Mouse (Mus musculus) gastrocnemius, postnatal 25 days (tissue): ENCODE measurements around the gene Ago3. TPM values are rescaled to one million over a fixed set of nuclear protein-coding genes. Genes with fewer than 3 reads are reported as not detected.

ENCODE experiments used
- DNase-seq: peaks from one replicate; pipeline ENCODE4 v3.0.0; 2022
- long read RNA-seq, 2 experiments: library from polyadenylated mRNA; stranded (forward); transcript quantifications; one replicate each; pipeline ENCODE4 v2.0.0; 2021
- total RNA-seq, 2 experiments: library from RNA; stranded (reverse); gene quantifications; 1 replicate in 1 of 2; 2 replicates in 1 of 2; pipeline ENCODE4 v1.2.3; 2021

The Ago3 gene
- total RNA-seq = 10 to 100 TPM; 10.5 TPM
- long read RNA-seq, experiment 1, full-length matches to known transcripts = 1 of 3 reads
- long read RNA-seq, experiment 1, partial matches to known transcripts = 0 of 3 reads
- long read RNA-seq, experiment 1, other reads (novel, unspliced or antisense) = 2 of 3 reads
- long read RNA-seq, experiment 2, full-length matches to known transcripts = 1 of 6 reads
- long read RNA-seq, experiment 2, partial matches to known transcripts = 2 of 6 reads
- long read RNA-seq, experiment 2, other reads (novel, unspliced or antisense) = 3 of 6 reads

GRCm38 (mm10) chr4:126429347-126430079, at the start of gene Ago3:
Ago3 (minus strand) TSS chr4:126429556.
- peak; percentile 95 for DNase-seq

DNA sequence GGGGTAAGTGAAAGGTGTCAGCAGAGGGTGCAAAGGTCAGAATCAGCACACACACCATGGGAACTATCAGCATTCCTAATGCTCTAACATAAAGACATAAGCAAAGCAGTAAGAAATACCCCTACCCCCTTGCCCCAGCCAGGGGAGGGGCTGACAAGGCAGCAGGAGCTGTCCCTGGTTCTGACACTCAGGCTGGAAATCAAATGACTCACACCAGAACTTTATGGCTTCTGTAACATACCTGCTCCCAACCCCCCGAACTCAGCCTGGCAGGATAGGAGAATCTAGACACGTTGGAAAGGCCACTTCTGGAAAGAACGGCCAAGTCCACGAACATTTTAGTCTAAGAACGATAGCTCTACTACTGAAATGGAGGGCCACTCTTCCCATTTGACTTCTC, 43.7 kb upstream of the Ago3 start:
- DNase-seq = no peak

GRCm38 (mm10) chr4:126469334-126469733, 40.0 kb upstream of the Ago3 start:
- DNase-seq = no peak

DNA sequence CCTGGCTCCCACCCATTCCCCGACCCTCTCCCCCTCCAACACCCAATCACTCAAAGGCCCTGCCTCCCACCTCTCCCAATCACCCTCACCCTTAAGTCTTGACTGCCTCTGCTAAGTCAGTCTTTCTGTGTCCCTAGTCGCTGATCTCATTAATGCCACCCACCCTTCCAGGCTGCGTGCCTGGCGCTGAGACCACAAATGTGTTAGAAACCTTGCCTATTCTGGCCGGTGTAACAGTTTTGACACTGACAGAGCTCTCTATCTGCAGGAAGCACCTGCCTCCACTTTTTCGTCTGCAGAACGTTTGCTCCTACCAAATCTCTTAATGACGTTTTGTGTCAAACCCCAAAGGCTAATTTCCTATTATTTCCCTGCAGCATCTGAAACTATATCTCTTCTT, 39.6 kb upstream of the Ago3 start:
- DNase-seq = no peak

GRCm38 (mm10) chr4:126468285-126468901, 39.0 kb upstream of the Ago3 start, which contains the start of gene Ago1:
Ago1 (minus strand) TSS chr4:126468583.
- peak; percentile 95 for DNase-seq

DNA sequence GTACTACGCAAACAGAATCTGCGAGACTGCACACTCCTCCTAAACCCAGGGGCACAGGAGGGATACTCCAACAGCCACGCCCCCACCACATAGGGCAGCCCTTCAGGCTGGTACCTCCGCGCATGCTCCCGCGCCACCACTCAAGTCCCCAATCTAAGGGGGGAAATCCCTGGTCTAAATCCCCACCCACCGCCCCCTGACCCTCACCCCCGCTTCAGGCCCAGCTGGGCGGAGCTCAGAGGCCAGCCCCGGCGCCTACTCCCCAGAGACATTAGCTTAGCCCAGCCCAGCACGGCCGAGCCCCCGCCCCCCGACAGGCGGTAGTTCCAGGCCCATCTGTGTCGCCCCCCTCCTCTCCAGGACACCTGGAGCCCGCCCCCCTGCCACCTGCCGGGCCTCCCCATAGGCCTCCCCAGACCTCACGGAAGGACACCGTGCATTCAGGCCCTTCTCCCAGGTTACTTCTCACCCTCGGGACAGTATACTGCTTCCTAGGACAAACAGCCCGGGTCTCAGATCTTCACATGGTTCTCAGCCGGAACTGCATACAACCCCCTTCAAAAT, 38.4 kb upstream of the Ago3 start:
- DNase-seq = peak; percentile 34

DNA sequence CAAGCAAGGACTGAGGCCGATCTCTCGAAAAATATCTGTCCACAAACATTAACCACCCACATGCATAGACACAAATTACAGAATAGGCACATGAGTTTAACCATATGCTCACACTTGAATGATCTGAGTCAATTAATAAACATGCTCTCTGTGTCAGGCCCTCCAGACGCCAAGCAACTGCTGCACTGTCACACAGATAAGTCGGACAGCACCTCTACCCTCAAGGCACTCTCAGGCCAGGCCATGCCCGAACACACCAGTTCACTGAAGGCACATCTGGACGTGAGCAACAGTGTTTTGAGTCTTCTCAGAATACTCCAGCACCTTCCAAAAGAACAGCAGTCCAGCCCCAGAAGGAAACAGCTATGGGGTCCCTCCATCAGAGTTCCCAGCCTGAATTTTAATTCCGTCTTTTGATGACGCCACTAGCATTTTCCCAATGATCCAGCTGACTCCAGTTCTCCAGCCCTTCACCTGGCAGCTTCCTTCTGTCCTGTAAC, 36.9 kb upstream of the Ago3 start:
- DNase-seq = no peak

DNA sequence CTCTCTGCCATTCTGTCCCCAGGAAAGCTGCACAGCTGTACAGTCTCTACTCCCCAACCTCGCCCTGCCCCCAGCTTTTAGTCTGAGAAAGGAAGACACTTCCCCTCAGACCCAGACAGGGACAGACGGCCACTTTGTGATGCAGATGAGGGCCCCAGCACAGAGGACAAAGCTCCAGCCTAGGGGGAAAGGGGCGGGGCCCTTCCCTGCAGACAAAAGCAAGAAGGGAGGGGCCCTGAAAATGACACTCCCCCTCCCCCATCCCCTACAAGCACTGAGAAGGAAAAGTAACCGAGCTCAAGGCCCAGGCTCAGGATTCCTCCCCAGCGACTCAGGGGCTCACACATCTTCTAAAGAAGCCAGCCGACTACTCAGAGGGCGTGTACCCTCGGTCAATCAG, 36.5 kb upstream of the Ago3 start:
- peak; percentile 9 for DNase-seq

DNA sequence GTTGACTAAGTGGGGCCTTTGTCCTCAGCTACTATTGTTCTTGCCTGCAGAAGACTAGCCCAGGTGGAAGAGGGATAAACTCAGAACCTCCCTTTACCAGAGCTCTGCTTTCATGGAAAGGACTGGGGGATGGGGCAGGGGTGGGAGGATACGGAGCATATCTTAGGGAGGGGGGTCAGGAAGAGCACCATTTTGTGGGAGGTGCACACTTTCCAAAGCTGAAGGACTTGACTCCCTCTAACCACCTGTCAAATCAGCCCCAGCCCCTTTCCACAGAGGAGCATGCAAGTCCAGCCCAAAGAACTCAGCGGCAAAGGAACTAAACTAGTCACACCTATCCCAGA, 35.5 kb upstream of the Ago3 start:
- no peak for DNase-seq

DNA sequence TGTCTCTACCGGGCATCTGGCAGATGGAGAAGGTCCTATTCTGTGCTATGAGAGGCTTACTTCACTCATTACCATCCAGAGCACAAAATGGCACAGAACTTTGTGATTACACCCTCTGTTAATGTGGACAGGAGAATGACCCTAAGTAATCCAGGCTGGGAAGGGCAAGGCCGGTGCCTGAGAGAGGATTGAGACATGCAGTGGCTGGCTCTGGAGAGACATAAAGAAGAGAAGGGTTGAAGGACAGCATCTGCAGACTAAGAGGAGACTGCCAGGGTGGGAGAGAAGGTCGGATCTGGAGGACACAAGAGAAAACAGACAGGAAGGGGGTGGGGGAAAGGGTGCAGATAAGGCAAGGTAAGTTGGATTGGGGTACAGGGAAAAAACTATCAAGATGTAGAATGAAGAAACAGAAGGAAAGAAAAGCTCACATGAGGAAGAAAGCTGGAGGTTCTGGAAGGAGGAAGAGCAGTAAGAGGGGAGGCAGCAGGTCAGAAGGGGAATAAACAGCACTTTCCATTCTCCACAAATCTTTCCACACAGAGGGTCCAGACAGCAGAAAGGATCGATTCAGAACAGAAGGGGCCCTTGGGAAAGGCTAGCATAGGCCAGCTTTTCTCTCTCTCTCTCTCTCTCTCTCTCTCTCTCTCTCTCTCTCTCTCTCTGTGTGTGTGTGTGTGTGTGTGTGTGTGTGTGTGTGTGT, 35.0 kb upstream of the Ago3 start:
- no peak for DNase-seq

GRCm38 (mm10) chr4:126455441-126455840, 26.1 kb upstream of the Ago3 start:
- no peak for DNase-seq

GRCm38 (mm10) chr4:126454547-126455254, 25.3 kb upstream of the Ago3 start:
- DNase-seq = no peak

DNA sequence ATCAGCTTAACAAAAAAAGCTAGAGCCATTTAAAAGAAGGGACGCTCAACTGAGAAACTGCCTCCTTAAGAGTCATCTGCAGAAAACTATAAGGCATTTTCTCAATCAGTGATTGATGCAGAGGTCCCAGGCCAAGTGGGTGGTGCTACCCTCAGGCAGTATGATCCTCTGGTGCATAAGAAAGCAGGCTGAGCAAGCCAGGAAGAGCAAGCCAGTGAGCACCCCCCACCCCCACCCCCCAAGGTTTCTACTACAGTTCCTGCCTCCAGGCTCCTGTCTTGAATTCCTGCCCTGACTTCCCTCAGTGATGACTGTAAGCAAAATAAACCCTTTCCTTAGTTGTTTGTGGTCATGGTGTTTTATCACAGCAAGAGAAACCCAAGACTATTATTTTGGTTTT, 20.9 kb upstream of the Ago3 start:
- DNase-seq = no peak

- DNase-seq = no peak
Observed at GRCm38 (mm10) chr4:126447126-126447525, 17.8 kb upstream of the Ago3 start.

DNA sequence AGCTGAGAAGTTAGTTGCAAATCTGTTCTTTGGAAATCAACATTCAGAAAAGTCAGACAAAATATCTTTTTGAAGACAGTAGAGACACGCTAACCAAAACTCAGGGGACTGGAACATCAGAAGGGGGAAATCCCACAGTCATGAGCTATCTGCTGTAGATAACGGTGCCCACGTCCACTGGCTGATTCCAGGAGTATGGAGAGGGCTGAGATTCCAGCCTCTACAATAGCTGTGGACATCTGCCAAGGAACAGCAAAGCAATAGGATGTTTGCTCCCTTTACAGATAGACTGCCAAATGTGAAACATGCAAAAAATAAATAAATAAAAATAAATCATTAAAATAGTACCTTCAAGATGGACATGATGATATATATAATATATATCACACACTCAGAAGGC, 15.2 kb upstream of the Ago3 start:
- DNase-seq = no peak

- no peak for DNase-seq
Observed at GRCm38 (mm10) chr4:126438261-126438660, 8.9 kb upstream of the Ago3 start.

DNA sequence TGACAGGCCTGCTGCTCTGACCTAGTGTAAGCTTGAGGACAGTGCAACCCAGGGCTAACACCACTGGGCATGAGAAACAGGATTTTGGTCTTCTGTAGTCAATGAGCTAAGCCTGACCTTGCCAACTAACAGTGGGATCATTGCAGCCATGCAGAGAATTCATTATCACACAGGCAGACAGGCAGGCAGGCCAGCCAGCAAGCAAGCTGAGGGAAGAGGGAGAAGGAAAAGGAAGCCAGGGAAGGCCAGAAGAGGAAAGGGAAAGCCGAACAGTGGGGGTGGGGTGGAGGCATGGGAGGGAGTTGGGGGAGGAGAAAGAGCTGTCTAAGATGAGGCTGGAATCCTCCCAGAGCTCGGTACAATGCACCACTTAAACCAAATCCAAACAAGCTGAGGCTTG, 6.9 kb upstream of the Ago3 start:
- no peak for DNase-seq

DNA sequence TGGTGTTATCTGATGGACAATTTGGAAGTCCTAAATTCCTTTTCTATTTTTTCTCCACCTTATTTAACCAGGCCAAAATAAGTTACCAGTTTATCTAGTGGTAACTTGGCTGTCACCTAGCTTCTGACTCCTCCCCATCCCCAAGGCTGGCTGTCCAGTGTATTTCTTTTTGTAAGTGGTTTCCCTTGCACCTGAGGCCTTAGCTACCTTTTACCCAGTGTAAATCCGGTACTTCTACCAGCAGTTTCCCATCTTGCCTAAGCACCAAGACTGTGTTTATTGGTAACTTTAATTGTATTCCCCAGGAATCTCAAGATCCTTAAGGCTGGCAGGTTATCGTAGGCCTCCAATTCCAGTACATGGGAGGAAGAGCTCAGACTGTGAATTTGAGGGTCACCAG, 4.7 kb upstream of the Ago3 start:
- no peak for DNase-seq

GRCm38 (mm10) chr4:126433175-126433574, 3.8 kb upstream of the Ago3 start:
- DNase-seq = no peak

GRCm38 (mm10) chr4:126431746-126432145, 2.4 kb upstream of the Ago3 start:
- DNase-seq = no peak

GRCm38 (mm10) chr4:126428682-126429346, 542 bp downstream of the Ago3 start:
- no peak for DNase-seq
